ENCODE assay signal across 13 mouse cellular contexts in the genomic region with DNA sequence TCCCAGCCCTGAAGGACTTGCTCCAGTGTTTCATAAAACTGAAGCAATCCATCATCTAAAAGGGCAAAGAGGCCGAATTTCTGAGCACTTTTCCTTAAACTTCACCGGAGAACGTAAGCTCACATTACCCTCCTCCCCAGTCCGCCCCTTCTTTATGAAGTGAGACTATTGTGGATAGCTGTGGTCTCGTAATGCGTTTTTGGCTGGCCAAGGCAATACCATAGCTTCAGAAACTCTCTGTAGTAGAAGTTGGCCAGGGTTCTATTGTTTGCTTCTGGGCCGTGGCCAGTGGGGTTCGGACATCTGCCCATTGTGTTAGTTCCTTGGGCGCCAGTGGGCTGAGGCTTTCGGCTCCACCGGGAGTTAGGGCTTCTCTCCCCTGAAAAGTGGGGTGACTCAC.
DNase-seq lines count a peak whose midpoint lies in the region; ATAC-seq and TF ChIP-seq lines count a peak whose summit lies in the region.
"Had no signal": no experiment of that assay in that cellular context is flagged by ENCODE, and none has a peak within 500 bp of the region (broad histone marks: within the 10 kb centered on the region; RNA-seq: fewer than 3 reads in every experiment).

No protein-coding gene starts in this region.

- H3K27me3 ChIP-seq in forebrain, embryonic 15.5 days, result no peaks in the 10 kb centered on the region
- no peaks in the 10 kb centered on the region for H3K27me3 ChIP-seq in forebrain, embryonic 14.5 days (replicated peaks; ENCODE audit: control insufficient read depth, insufficient read depth, low read length)
- H3K27me3 ChIP-seq in lung, embryonic 15.5 days, result no peaks in the 10 kb centered on the region
- H3K27me3 ChIP-seq in neural tube, embryonic 15.5 days (replicated peaks), result no peaks in the 10 kb centered on the region
- H3K27me3 ChIP-seq in liver, postnatal 0 days (ENCODE audit: insufficient read depth, low read length), result no peaks in the 10 kb centered on the region

- DNase-seq in forebrain, embryonic 14.5 days (ENCODE audit: low spot score), result no peak
- DNase-seq in lung, postnatal 14 days, result no peak
- DNase-seq in forelimb bud, embryonic 11.5 days (ENCODE audit: low read depth, low spot score), result peak; percentile 35
- no peak for DNase-seq in left cerebral cortex, adult 9 months (ENCODE audit: low spot score in 2 of 2)
- DNase-seq in liver, postnatal 0 days, result no peak
- DNase-seq: adrenal gland, postnatal 14 days; gastrocnemius, postnatal 36 days; heart, postnatal 36 days; kidney, postnatal 25 days; thymus, postnatal 36 days had no signal

- no peaks in the 10 kb centered on the region for H3K36me3 ChIP-seq in forebrain, embryonic 15.5 days
- no peaks in the 10 kb centered on the region for H3K36me3 ChIP-seq in forebrain, embryonic 14.5 days (ENCODE audit: control insufficient read depth, insufficient read depth, low read length)
- H3K36me3 ChIP-seq in lung, embryonic 15.5 days, result no peaks in the 10 kb centered on the region
- no peaks in the 10 kb centered on the region for H3K36me3 ChIP-seq in neural tube, embryonic 15.5 days
- H3K36me3 ChIP-seq in liver, postnatal 0 days (replicated peaks; ENCODE audit: insufficient read depth, low read length), result no peaks in the 10 kb centered on the region

- no peak overlapping the region for H3K4me3 ChIP-seq in forebrain, embryonic 15.5 days
- no peak overlapping the region for H3K4me3 ChIP-seq in forebrain, embryonic 14.5 days (ENCODE audit: low read depth, low read length)
- peak overlapping the region; percentile 20 for H3K4me3 ChIP-seq in lung, embryonic 15.5 days
- H3K4me3 ChIP-seq in neural tube, embryonic 15.5 days (replicated peaks), result no peak overlapping the region
- H3K4me3 ChIP-seq in liver, postnatal 0 days (ENCODE audit: low read depth, low read length), result no peak overlapping the region

- WGBS in forebrain, embryonic 15.5 days, result 69% methylated on average over 11 of the region's 11 CpGs
- WGBS in forebrain, embryonic 14.5 days, result 67% methylated on average over 11 of the region's 11 CpGs
- 58% methylated on average over 11 of the region's 11 CpGs for WGBS in lung, embryonic 15.5 days
- WGBS in neural tube, embryonic 15.5 days, result 68% methylated on average over 11 of the region's 11 CpGs
- 81% methylated on average over 11 of the region's 11 CpGs for WGBS in liver, postnatal 0 days (ENCODE audit: insufficient replicate concordance)

- no peak overlapping the region for H3K27ac ChIP-seq in forebrain, embryonic 15.5 days (replicated peaks)
- no peak overlapping the region for H3K27ac ChIP-seq in forebrain, embryonic 14.5 days (ENCODE audit: low read depth, low read length)
- H3K27ac ChIP-seq in lung, embryonic 15.5 days, result no peak overlapping the region
- H3K27ac ChIP-seq in neural tube, embryonic 15.5 days (replicated peaks), result no peak overlapping the region
- no peak overlapping the region for H3K27ac ChIP-seq in liver, postnatal 0 days (ENCODE audit: low read depth)

- no peak for ATAC-seq in forebrain, embryonic 15.5 days (replicated peaks)
- ATAC-seq in forebrain, embryonic 14.5 days, result no peak
- ATAC-seq in lung, embryonic 15.5 days (ENCODE audit: borderline replicate concordance, extremely low read depth, low FRiP score, low TSS enrichment), result no peak
- no peak for ATAC-seq in neural tube, embryonic 15.5 days (ENCODE audit: low FRiP score)
- ATAC-seq in liver, postnatal 0 days, result no peak

- no peak overlapping the region for H3K9ac ChIP-seq in forebrain, embryonic 15.5 days (replicated peaks)
- H3K9ac ChIP-seq in forebrain, embryonic 14.5 days (ENCODE audit: low read length), result no peak overlapping the region
- no peak overlapping the region for H3K9ac ChIP-seq in lung, embryonic 15.5 days
- no peak overlapping the region for H3K9ac ChIP-seq in neural tube, embryonic 15.5 days (replicated peaks)
- no peak overlapping the region for H3K9ac ChIP-seq in liver, postnatal 0 days (replicated peaks)

- TF ChIP-seq CTCF in liver, postnatal 0 days (IDR thresholded peaks at IDR 0.05; ENCODE audit: low read depth), result no peak

- H3K4me2 ChIP-seq in forebrain, embryonic 15.5 days (replicated peaks), result 0 out of 2 replicates have a peak overlapping the region, but pooled peaks have one; percentile 25
- no peak overlapping the region for H3K4me2 ChIP-seq in forebrain, embryonic 14.5 days (ENCODE audit: low read length)
- H3K4me2 ChIP-seq in lung, embryonic 15.5 days, result peak overlapping the region; percentile 55
- H3K4me2 ChIP-seq in neural tube, embryonic 15.5 days, result peak overlapping the region; percentile 29; the same call in 1 of the 2 replicates
- no peak overlapping the region for H3K4me2 ChIP-seq in liver, postnatal 0 days (ENCODE audit: low read depth, low read length)

- peaks cover 6% of the 10 kb centered on the region for H3K4me1 ChIP-seq in forebrain, embryonic 15.5 days
- H3K4me1 ChIP-seq in forebrain, embryonic 14.5 days (ENCODE audit: control insufficient read depth, insufficient read depth, low read length), result no peaks in the 10 kb centered on the region
- H3K4me1 ChIP-seq in lung, embryonic 15.5 days, result 0 out of 2 replicates have a peak, but pooled peaks cover 4% of the 10 kb centered on the region
- H3K4me1 ChIP-seq in neural tube, embryonic 15.5 days, result no peaks in the 10 kb centered on the region
- no peaks in the 10 kb centered on the region for H3K4me1 ChIP-seq in liver, postnatal 0 days (ENCODE audit: insufficient read depth)

- TF ChIP-seq EP300 in liver, postnatal 0 days (IDR thresholded peaks at IDR 0.05; ENCODE audit: low read depth), result no peak

- no peaks in the 10 kb centered on the region for H3K9me3 ChIP-seq in forebrain, embryonic 15.5 days
- H3K9me3 ChIP-seq in forebrain, embryonic 14.5 days (replicated peaks; ENCODE audit: control insufficient read depth, low read length), result no peaks in the 10 kb centered on the region
- H3K9me3 ChIP-seq in lung, embryonic 15.5 days, result no peaks in the 10 kb centered on the region
- H3K9me3 ChIP-seq in neural tube, embryonic 15.5 days (replicated peaks), result no peaks in the 10 kb centered on the region
- H3K9me3 ChIP-seq in liver, postnatal 0 days (ENCODE audit: low read length), result no peaks in the 10 kb centered on the region

Comparison
In these comparisons a context has a peak if more than half of its experiments do, and no peak if none do; other contexts are left out.
1. H3K4me2 ChIP-seq: peak in forebrain, embryonic 15.5 days (single experiment), lung, embryonic 15.5 days (single experiment) and neural tube, embryonic 15.5 days (single experiment); none in forebrain, embryonic 14.5 days (single experiment) and liver, postnatal 0 days (single experiment).